Mouse (Mus musculus) hindbrain, postnatal 0 days (tissue): ENCODE measurements around the gene Irf7. TPM values are rescaled to one million over a fixed set of nuclear protein-coding genes. Genes with fewer than 3 reads are reported as not detected.

Source experiments
- ATAC-seq: fragments of 200-750 bp; cut with Nextera tagmentation; 2 replicates; pipeline ENCODE4 v1.8.0; 2017; ENCODE audit warnings: mild to moderate bottlenecking, moderate TSS enrichment, moderate library complexity
- DNase-seq: peaks from one replicate; pipeline ENCODE4 v3.0.0-alpha.2; 2015; ENCODE audit warnings: low spot score
- H3K27ac ChIP-seq: fragments of 300-500 bp; sonication (generic); 2 replicates; pipeline ENCODE4 v1.5.1; 2014; ENCODE audit warnings: mild to moderate bottlenecking
- H3K27me3 ChIP-seq: fragments of 300-500 bp; sonication (generic); 2 replicates; pipeline ENCODE4 v1.6.1; 2014; ENCODE audit warnings: low read length, mixed read lengths; ENCODE audit not compliant: insufficient read depth
- H3K36me3 ChIP-seq: fragments of 300-500 bp; sonication (generic); 2 replicates; pipeline ENCODE4 v1.6.1; 2014; ENCODE audit warnings: low read length, mixed read lengths; ENCODE audit not compliant: insufficient read depth
- H3K4me1 ChIP-seq: fragments of 300-500 bp; sonication (generic); 2 replicates; pipeline ENCODE4 v1.6.1; 2014; ENCODE audit warnings: antibody characterized with exemption, low read length, mixed read lengths; ENCODE audit not compliant: insufficient read depth
- H3K4me2 ChIP-seq: fragments of 300-500 bp; sonication (generic); 2 replicates; pipeline ENCODE4 v1.6.1; 2014; ENCODE audit warnings: low read depth, mild to moderate bottlenecking, low read length, moderate library complexity, mixed read lengths
- H3K4me3 ChIP-seq: fragments of 300-500 bp; sonication (generic); 2 replicates; pipeline ENCODE4 v1.5.1; 2014; ENCODE audit warnings: low read length
- H3K9ac ChIP-seq: fragments of 300-500 bp; sonication (generic); replicated peaks from 2 replicates; pipeline ENCODE4 v1.6.1; 2014; ENCODE audit warnings: mild to moderate bottlenecking, low read length, moderate library complexity, mixed read lengths
- H3K9me3 ChIP-seq: fragments of 300-500 bp; sonication (generic); 2 replicates; pipeline ENCODE4 v1.6.1; 2016; ENCODE audit warnings: low read length, mixed read lengths
- CTCF ChIP-seq: IDR thresholded peaks from 2 replicates; pipeline ENCODE4 v1.5.1; 2016; ENCODE audit warnings: antibody characterized with exemption, control low read depth, low read depth
- WGBS: fragments of 180-500 bp; shearing (Covaris S2); extraction: QIAGEN DNeasy Blood & Tissue Kit; methylation state at CpG from one replicate; pipeline ENCODE4 v1.1.7; 2014; 5-methylcytosine and 5-hydroxymethylcytosine counted together
- polyA plus RNA-seq: library from polyadenylated mRNA; unstranded; fragments of >200 nt; fragmentation: Nextera tagmentation; extraction: Ambion mirVana; gene quantifications from 2 replicates; pipeline ENCODE4 v1.2.1, GENCODE M21; 2015
- total RNA-seq: library from RNA; depleted of rRNA; stranded (reverse); fragments of >200 nt; gene quantifications from 2 replicates; pipeline ENCODE4 v1.2.3, GENCODE M21; 2014

Gene Irf7
- total and polyA plus RNA-seq, 2 experiments from 2014 or later: 3.3 to 3.9 TPM

GRCm38 (mm10) chr7:141230570-141230969 is 35.7 kb downstream of the Irf7 start:
- no peak for ATAC-seq
- Histone ChIP-seq H3K9me3 (no peaks in the 10 kb centered on the region), H3K4me3 (no peak overlapping the region), H3K36me3 (peaks cover 29% of the 10 kb centered on the region), H3K27ac (no peak overlapping the region), H3K4me2 (no peak overlapping the region; the same call in 1 of the 2 replicates), H3K27me3 (no peaks in the 10 kb centered on the region), H3K4me1 (peaks cover 9% of the 10 kb centered on the region), H3K9ac (no peak overlapping the region)
- DNase-seq: no peak
- WGBS: 96% methylated on average over 4 of the region's 4 CpGs
- no peak for TF ChIP-seq CTCF

- peaks cover 23% of the 10 kb centered on the region for H3K36me3 ChIP-seq
Observed at GRCm38 (mm10) chr7:141229702-141230101, 36.6 kb downstream of the Irf7 start.

GRCm38 (mm10) chr7:141228279-141229067 is 37.8 kb downstream of the Irf7 start, which contains the start of gene Phrf1:
TSS of gene Phrf1 (plus strand) at chr7:141228784.
- H3K4me1 ChIP-seq: peaks cover 9% of the 10 kb centered on the region
- no peaks in the 10 kb centered on the region for H3K9me3 ChIP-seq
- peak within 1 kb of the TSS; percentile 91 for H3K9ac ChIP-seq
- H3K4me3 ChIP-seq: peak within 1 kb of the TSS; percentile 94
- peak within 1 kb of the TSS; percentile 67 for H3K4me2 ChIP-seq
- ATAC-seq: peak; percentile 95
- peak within 1 kb of the TSS; percentile 97 for H3K27ac ChIP-seq
- under 1% methylated on average over 71 of the region's 76 CpGs for WGBS
- H3K27me3 ChIP-seq: no peaks in the 10 kb centered on the region
- TF ChIP-seq CTCF: peak; percentile 99
- H3K36me3 ChIP-seq: peaks cover 20% of the 10 kb centered on the region
- peak; percentile 94 for DNase-seq

More at GRCm38 (mm10) chr7:141229702-141230101, 36.6 kb downstream of the Irf7 start:
- DNase-seq (no peak), ATAC-seq (no peak)
- H3K9me3 ChIP-seq: no peaks in the 10 kb centered on the region
- peaks cover 9% of the 10 kb centered on the region for H3K4me1 ChIP-seq
- peak overlapping the region; percentile 67 for H3K4me2 ChIP-seq
- no peak for TF ChIP-seq CTCF
- peak overlapping the region; percentile 91; the same call in 1 of the 2 replicates for H3K9ac ChIP-seq
- H3K27me3 ChIP-seq: no peaks in the 10 kb centered on the region
- WGBS: 59% methylated on average over 6 of the region's 6 CpGs
- H3K4me3 ChIP-seq: peak overlapping the region; percentile 94
- H3K27ac ChIP-seq: no peak overlapping the region

- Histone ChIP-seq H3K4me2 (peak overlapping the region; percentile 67; the same call in 1 of the 2 replicates), H3K9me3 (no peaks in the 10 kb centered on the region), H3K27me3 (no peaks in the 10 kb centered on the region), H3K9ac (no peak overlapping the region), H3K27ac (peak overlapping the region; percentile 97; the same call in 1 of the 2 replicates), H3K4me3 (peak overlapping the region; percentile 94; the same call in 1 of the 2 replicates), H3K36me3 (peaks cover 15% of the 10 kb centered on the region; the same call in 1 of the 2 replicates), H3K4me1 (peaks cover 11% of the 10 kb centered on the region)
- ATAC-seq (no peak), DNase-seq (no peak)
- WGBS: 83% methylated on average over 4 of the region's 4 CpGs
- no peak for TF ChIP-seq CTCF
Observed at GRCm38 (mm10) chr7:141227796-141228195, 38.5 kb downstream of the Irf7 start.

GRCm38 (mm10) chr7:141226535-141226934 is 39.7 kb downstream of the Irf7 start:
- DNase-seq (no peak), ATAC-seq (no peak)
- H3K27me3 ChIP-seq: no peaks in the 10 kb centered on the region
- no peak overlapping the region for H3K9ac ChIP-seq
- no peak overlapping the region for H3K4me3 ChIP-seq
- no peaks in the 10 kb centered on the region for H3K9me3 ChIP-seq
- peaks cover 4% of the 10 kb centered on the region; the same call in 1 of the 2 replicates for H3K36me3 ChIP-seq
- no peak overlapping the region for H3K27ac ChIP-seq
- TF ChIP-seq CTCF: peak; percentile 15; the same call in 1 of the 2 replicates
- 82% methylated on average over 6 of the region's 6 CpGs for WGBS
- peaks cover 20% of the 10 kb centered on the region for H3K4me1 ChIP-seq
- no peak overlapping the region for H3K4me2 ChIP-seq

- peak overlapping the region; percentile 44; the same call in 1 of the 2 replicates for H3K9ac ChIP-seq
- 83% methylated on average over 4 of the region's 4 CpGs for WGBS
- H3K4me3 ChIP-seq: no peak overlapping the region
- H3K4me1 ChIP-seq: peaks cover 16% of the 10 kb centered on the region
- no peaks in the 10 kb centered on the region for H3K36me3 ChIP-seq
- TF ChIP-seq CTCF: no peak
- ATAC-seq (no peak), DNase-seq (no peak)
- H3K27ac ChIP-seq: peak overlapping the region; percentile 36; the same call in 1 of the 2 replicates
- H3K9me3 ChIP-seq: no peaks in the 10 kb centered on the region
- peak overlapping the region; percentile 68; the same call in 1 of the 2 replicates for H3K4me2 ChIP-seq
- H3K27me3 ChIP-seq: no peaks in the 10 kb centered on the region
Observed at GRCm38 (mm10) chr7:141222696-141223215, 43.5 kb downstream of the Irf7 start.
